Mouse (Mus musculus) thymus, postnatal 25 days (tissue): ENCODE measurements around the gene Ntrk3.

ENCODE experiments used
- DNase-seq: peaks from one replicate; pipeline ENCODE4 v3.0.0; 2022

The Ntrk3 gene

DNA sequence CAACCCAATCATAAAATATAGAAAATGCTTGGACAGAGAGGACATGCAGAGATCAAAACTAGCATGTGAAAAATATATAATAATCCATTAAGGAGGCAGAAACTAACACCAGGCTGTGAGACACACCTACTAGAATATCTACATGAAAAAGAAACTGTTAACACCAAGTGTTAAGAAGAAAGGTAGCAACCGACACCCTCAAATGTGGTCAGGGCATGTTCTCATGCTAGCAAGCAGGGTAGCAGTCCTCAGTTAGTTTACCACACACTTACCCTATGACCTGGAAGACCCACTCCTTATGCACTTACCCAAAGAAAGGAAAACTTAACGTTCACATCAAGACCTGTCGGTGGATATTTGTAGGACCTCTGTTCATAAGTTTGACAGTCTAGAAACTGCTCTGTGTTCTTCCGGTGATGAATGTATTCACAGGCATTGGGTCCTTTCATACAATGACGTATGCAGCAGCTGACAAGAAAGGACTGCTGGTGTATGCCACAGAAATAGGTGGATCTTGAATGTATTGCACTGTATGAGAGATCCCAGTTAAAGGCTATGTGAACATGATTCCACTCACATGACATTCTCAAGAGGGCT is at the start of gene Ntrk3:
TSS of gene Ntrk3 (minus strand) at position 399 of the 597 bp plus-strand sequence.
- DNase-seq = peak; percentile 60

DNA sequence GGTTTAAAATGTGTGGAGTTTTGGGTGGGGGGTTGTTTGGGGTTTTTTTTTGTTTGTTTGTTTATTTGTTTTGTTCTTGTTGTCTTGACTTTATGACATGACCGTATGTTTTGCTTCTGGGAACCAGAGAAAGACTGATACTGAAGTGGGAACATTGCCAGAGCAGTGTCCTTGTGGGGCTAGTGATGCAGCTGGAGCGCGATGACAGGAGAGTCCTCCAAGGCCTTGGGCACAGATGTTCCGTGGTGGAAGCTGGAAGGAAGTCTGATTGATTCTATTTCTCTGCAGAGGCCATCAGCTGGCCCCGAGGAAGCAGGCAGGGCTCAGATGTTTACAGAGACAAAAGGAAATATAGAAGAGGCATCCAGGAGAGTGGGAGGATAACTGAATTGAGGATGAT is 48.1 kb upstream of the Ntrk3 start:
- DNase-seq = no peak

DNA sequence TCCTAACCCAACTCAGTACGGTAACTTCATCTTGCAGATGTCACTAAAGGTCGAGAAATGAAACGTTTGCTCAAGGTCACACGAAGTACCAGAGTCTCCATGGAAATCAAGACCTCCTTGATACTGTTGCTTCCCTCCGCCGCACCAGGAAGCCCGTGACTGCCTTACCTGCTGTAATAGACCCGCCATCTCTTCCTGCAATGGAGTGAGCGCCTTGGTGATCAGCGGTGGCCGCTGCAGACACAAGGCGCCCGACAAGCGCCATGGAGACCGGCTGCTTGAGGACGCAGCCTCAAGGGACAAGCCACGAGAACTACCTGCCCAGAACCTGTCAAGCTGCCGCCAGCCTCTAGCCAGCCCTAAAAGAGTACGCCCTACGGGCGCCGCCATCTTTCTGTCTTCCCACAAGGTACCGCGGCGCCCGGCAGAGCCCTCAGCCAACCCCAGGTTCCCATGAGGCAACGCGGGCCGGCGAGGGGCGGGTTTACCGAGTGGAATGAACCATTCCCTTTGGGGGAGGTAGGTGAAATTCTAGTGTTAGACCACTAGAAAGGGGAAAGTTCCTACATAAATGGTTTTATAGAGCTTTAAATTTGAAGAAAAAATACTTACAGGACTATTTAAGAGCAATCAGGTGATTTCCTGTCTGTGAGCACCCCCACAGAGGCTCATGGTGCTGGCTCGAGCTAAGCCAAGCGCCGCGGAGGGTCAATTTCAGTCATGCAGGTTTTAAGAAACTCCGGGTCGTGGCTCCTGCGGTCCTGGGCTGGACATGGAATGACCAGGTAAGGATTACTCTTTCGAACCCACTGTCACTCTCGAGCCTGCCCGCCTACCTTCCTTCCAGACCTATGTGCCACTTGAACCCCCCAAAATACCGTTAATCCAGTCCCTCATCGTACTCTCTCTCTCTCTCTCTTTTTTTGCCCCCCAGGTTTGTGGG is 45.1 kb upstream of the Ntrk3 start, which contains the start of the genes Mrps11 and Mrpl46:
TSS of gene Mrps11 (plus strand) at position 481 of the 943 bp plus-strand sequence.
TSS of gene Mrpl46 (minus strand) at position 893 of the 943 bp plus-strand sequence.
- DNase-seq = peak; percentile 87

DNA sequence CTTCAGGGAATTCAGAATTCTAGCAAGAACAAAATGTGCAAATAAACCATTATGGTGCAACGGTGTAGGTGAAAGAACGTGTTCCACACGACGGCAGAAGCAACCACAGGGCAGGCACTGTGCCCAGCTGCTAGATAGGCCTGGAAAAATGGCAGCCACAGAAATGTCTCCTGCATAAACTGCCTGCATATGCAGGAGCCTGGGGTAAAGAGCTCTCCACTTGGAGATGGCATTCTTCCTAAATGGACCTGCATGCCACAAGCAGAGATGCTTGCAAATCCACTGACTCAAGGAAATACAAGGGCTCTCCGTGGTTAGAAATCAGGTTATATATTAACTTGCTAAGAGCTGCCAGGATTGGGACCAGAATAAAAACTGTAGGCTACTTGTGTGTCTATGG is 40.9 kb upstream of the Ntrk3 start:
- no peak for DNase-seq

DNA sequence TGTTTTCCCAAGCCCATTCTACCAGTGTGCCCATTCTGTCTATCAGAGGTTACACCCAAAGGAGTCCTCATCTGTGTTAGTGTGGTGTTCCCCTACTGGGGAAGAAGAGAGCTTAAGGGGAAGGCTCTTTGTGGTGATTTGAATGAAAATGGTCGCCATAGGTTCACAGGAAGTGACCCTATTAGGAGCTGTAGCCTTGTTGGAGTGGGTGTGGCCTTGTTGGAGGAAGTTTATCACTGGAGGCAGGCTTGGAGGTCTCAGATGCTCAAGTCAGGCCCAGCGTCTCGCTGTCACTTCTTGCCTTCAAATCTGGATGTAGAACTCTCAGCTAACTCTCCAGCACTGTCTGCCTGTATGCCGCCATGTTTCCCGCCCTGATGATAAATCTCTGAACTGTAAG is 33.1 kb upstream of the Ntrk3 start:
- DNase-seq = no peak

DNA sequence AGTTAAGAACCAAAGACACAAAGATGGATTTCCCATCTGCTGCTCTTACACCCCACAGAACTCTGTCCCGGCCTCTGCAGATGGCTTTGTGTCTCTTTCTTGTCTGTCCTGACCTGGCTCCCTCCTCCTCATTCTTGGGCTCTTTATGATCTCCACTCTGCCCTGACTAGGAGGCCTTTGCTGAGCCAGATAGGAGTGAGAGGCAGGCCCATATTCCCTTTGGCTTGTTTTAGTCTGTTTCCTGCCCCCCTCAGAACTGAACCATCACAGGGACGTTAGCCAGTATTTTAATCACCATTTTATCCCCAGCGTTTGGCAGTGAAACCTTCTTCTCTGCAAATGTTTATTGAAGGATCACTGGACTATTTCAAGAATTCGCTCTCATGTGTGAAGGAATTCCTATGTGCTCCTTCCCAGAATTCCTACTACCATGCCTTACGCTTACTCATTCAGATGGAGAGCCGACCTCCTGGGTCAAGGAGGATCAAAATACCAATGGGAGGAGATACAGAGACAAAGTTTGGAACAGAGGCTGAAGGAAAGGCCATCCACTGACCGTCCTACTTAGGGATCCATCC is 31.4 kb upstream of the Ntrk3 start:
- no peak for DNase-seq

DNA sequence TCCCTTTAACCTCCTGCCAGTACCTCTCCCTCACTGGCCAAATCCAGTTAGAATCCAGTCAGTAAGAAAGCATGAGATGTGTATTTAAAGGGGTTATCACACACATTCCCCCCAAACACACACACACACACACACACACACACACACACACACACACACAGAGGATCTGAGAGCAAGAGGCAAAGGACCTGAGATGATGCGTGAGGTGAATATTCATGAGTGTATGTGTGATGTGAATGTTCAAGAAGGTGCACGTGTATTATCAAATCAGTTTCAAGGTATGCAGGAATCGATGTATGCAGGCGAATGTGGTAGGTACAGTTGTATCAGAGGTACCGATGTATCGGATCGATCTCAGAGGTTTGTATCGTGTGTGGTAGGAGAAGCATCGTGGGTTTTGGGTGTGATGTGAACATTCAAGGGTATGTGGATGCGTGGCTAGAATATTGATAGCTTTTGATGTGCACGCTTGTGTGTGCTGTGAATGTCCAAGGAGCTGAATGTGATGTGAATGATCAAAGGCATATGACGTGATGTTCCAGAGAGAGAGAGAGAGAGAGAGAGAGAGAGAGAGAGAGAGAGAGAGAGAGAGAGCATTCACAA is 30.2 kb upstream of the Ntrk3 start:
- no peak for DNase-seq

DNA sequence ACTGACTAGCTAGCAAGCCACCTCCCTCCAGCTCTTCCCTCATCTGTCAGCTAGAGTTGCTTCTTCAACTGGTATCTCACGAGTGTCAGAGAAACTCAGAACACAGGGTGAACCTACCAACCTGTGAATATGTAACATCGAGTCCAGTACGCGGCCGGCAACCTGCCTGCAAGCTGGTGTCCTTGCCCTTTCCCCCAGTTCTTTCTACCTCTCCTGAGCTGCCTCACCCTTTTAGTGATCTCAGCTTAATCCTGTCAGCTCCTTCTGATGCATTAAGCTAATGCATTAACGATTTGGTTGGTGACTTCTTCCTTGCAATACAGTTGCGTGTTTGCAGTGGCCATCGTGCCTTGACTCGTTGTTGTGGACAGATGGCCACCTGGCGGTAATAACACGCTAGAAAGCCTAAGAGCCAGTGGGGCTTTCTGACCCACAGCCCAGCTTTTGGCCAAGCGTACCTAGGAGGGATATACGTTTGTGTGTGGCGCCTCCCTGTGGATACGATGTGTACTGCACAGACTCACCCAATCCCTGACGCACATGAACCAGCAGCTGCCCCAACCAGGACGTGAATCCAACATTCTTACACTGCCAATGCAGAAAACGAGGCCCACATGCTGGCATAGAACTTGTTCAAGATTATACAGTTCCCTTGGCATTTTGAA is 28.3 kb upstream of the Ntrk3 start:
- peak; percentile 93 for DNase-seq

DNA sequence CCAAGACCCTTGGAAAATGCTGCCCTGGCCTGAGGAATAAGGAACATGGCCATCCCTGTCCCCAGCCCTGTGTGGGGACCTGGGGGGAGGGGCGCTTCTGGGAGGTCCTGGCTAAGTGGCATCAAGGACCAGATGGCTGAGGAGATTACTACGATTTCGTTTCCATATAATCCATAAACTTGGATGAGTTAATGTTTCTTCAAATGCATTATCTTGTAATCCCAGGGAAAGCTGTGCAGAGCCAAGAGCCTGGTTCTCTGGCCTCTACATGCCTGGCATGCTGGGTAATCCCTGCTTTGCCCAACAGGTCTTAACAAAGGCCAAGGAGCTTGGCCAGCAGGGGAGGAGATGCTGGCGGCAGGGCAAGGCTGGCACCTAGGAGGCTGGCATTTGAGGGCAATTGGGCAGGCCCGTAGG is 27.4 kb upstream of the Ntrk3 start:
- DNase-seq = no peak

DNA sequence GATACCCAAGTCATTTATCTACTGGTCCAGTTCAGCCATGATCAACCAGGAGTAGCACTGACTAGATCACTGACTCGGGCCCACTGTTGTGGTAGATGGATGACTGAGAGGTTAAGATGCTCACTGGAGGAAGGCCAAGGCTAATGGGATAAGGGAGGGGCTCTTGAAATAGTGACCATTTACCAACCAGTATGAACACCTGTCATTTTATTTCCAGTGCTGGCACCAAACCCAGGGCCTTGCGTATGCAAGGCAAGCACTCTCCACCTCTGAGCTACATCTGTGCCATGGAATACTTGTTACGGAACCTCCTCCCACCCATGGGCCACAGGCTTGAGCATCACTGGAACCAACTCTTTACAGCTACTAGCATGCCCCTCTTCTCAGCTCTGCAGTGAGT is 26.0 kb upstream of the Ntrk3 start:
- no peak for DNase-seq

DNA sequence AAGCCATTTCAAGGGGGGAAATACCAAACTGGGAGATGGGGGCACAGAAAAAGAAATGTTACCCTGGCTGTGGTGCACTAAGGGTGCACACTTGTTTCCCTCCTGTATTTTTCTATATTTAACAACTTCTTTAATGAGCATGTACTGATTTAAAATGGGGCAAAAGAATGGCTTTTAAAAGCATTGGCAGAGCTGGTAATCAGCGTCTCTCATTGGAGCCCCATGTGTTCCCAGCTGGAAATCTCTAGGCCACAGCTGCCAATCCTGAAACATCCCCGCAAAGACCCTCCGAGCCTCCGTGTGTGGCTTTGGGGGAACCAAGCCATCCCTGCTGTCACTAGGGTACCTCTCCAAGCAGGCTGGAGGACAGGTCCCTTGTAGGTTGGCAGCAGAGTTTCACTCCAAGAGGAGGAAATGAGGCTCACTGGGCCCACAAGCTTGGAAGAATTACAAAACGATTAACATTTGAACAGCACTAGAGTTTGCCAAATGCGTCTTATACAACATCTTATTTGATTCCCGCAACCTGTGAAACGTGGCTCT is 16.7 kb upstream of the Ntrk3 start:
- DNase-seq = no peak

DNA sequence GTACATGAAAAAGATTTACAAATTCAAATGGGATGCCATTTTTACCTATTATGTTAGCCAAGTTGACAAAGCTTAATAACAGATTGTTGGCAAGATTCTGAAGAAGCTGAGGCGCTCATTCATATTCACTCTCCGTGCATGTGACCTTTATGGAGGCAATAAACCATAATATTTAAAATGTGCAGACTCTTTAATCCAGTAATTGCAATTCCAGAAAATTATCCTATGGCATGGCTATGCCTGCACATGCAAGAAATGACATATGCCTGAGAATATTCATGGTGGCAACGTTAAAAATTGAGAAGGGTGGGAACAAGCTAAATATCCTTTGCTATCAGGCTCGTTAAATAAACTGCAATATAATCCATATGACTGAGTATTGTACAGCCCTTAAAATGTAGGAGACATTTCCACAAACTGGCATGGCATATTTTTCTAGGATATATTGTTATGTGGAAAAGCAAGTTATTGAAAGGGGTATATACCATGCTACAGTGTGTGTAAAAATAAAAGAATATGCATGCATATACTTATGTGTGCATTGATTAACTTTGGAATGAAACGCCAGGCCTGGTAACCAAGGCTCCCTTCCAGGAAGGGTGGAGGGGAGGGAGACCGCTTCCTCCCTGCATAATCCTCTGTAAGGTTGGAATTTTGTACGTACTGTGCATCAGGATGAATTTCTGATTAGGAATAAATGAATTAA is 16.1 kb upstream of the Ntrk3 start:
- no peak for DNase-seq

DNA sequence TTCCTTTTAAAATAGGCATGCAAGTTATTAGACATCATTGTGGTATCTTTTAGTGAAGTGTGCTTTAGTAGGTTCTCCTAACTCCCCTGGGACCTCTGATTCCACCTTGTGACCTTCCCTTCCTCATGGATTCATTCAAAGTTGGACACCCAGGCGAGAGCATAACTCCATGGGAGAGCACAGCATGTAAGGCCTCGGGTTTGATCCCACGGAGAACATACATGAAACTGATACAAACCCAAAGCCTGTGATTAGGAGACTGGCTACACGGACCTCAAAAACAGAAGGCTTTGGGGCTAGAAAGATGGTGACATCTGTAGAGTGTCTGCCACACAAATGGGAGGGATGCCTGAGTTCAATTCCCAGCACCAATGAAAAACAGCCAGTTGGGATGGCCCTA is 15.1 kb upstream of the Ntrk3 start:
- DNase-seq = no peak

DNA sequence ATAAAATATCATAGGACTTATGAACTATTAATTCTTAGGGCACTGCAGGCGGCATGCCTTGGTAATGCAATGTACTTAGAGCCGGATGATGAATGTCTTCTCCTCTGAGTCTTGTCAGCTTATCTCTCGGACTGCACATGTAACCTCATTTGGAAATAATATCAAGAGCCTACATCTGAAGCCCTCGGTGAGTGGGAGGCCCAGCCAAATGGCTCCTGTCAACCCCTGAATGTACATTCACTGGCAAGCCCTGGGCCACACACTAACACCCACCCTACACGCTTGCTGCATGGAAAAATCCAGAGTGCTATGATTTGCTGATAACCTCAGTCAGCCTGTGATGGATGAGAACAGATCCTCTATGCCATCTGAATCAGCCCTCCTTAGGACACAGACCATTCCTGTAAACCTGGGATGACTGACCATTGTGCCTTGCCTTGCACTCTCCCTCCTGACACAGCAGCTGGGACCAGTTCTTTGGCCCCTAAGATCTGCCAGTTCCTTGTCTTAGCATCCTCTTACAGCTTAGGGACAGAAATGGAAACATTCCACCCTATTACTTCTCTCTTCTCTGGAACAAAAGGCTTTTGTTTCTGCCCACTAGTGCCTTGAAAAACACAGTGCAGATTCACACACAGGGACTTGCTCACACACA is 6.0 kb upstream of the Ntrk3 start:
- no peak for DNase-seq

DNA sequence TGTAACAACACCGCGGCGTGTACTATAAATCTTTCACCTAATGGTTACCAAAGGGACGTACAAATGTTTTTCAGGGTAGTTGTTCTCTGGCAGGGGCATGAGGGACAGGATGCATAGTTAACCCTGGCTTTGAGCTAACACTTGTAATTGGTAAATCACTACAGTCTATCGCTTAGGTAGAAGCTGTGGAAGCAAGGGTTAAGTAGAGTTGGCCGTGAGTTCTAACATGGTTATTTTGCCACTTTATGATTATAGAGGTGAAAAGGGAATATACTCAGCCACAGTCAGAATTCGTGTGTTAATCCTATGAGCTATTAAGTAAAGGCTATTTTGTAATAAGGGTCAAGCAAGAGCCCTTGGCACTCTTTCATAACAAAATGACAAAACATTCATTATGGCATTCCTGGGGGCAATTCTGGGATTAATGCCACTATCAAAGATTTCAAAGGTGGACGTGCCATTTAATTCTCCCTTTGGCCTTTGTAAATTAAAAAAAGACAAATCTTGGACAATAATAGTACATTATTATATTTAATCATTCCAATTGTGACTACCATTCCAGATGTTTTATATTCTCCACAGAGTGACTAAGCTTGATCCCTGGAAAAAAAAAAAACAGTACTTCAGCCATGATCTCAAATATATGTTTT is 1.7 kb upstream of the Ntrk3 start:
- DNase-seq = no peak

DNA sequence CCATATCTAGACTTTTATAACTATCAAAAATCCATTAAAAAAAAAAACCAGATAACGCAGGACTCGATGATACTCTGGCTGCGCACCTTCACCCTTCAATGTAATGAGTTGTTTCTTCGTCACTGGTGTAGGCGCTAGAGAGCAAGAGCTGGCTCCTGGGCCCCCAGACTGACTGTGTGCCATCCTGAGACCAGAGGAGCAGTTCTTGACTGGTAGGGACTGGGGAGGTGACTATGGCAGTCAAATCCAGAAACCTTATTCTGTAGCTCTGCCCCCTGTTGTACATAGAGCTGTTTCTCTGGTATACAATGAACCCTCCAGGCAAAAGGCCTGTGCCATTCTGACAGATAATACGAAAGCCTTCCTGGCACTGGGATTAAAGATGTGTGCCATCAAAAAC is 616 bp downstream of the Ntrk3 start:
- peak; percentile 55 for DNase-seq

DNA sequence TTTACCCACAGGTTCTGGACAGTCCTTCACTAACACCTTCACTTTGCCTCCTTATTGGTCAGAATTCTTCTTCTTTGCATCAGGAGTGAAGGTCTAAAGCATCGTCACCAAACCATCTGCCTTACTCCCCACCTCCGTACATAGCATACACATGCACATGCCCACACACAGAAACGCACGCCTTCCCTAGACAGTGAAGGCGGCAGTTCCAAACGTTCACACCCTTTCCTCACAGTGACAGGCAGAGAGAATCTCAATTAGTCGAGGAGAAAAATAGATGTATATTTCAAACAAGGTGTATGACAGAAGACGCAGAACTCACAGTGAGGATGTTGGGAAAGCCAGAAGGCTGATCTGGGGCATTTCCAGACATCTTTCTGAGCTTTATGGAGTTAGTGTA is 6.4 kb downstream of the Ntrk3 start:
- no peak for DNase-seq

DNA sequence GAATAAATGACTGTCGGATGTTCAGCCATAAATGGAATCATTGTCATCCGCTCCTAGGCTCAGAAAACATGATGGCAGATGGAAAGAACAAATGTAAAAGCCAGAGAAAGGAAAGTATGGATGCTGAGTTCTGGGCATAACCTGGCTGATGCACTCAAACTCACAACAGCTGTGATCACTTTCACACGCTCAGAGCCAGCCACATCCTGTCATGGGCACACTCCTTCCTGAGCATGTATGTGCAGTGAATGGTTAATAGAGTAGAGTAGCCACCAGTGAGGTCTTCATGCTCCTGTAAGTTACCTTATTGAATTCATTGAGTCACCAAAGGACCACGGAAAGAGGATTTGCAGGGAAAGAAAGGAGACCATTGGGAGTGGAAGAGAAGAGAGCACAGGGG is 13.2 kb downstream of the Ntrk3 start:
- DNase-seq = peak; percentile 71

DNA sequence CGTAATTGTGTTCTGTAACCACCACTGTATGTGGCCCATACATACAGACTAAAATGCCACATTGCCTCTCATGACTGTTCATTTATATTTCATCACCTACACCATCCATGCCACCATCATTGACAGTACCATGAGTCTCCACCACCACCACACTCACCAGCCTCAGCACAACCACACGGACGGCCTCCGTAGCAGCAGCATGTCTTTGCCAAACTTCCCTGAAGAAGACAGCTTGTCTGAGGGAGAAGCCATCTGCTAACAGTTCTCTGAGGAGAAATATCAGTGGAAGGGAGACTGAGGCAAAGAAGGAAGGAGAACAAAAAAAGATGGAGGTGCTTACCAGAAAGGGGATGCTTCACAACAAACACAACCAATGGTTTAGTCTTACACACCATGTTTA is 15.8 kb downstream of the Ntrk3 start:
- DNase-seq = peak; percentile 30

DNA sequence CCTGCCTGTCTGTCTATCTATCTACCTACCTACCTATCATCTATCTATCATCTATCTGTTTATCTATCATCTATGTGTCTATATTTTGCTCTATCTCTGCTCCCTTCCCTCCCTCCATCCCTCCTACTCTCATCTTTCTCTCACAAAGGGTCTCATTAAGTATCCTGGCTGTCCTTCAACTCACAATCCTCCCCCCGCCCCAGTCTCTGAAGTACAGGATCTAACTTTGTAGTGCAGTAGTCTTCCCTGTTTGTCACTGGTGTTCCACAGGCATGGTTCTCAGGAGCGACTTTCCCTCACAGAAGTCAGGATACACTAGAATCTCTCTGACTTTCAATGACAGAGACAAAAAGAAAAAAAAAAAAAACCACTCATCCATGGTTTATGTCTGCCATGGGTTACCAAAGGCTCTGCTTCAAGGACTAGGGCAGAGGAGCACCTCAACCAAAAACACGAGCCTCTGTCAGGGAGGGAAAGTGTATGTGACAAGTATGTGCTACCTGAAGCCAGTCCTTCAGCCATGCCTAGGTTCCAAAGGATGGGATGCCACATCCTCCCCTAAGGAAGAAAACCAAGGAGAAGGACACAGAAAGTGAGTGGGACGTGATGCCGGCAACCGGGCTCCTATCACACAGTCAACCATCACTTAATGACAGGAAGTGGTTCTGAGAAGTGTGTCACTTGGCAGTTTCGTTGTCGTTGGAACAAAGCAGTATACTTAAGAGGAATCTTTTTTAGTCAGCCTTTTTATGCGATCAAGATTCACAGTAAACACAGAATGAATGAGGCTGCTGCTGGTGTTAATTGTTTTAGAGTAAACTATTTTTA is 16.6 kb downstream of the Ntrk3 start:
- peak; percentile 71 for DNase-seq
